Mouse (Mus musculus) adrenal gland, adult 2 months (tissue): Measurements from ENCODE around the gene Agtpbp1. TPM values are rescaled to one million over a fixed set of nuclear protein-coding genes. Genes with fewer than 3 reads are reported as not detected.
"Not testable (repeated sequence)": the region's sequence is repeated elsewhere in the genome, so short reads cannot be mapped to it uniquely, and the experiment has no call there.

Experiments used
- DNase-seq: peaks from one replicate; pipeline ENCODE4 v3.0.0; 2021
- long read RNA-seq: library from polyadenylated mRNA; stranded (forward); transcript quantifications from one replicate; pipeline ENCODE4 v2.0.0, GENCODE M21; 2021
- polyA plus RNA-seq: library from polyadenylated mRNA; depleted of rRNA; stranded (reverse); fragments of >200 nt; gene quantifications from 2 replicates; pipeline ENCODE4 v1.2.3, GENCODE M21; 2012; rRNA removed
- total RNA-seq, 2 experiments: library from RNA; stranded (reverse); gene quantifications; 2 replicates each; pipeline ENCODE4 v1.2.3; 2021

The Agtpbp1 gene
- 10 to 100 TPM; 38.9 to 45.7 TPM for total RNA-seq
- polyA plus RNA-seq, result 2.9 and 4.3 TPM in 2 replicates
- long read RNA-seq, full-length matches to known transcripts, result 2 of 14 reads
- long read RNA-seq, partial matches to known transcripts, result 2 of 14 reads
- long read RNA-seq, other reads (novel, unspliced or antisense), result 10 of 14 reads

- DNase-seq, result peak; percentile 100
Measured at GRCm38 (mm10) chr13:59584947-59585647, at the start of gene Agtpbp1, which contains the start of gene Naa35. TSS of gene Agtpbp1 (minus strand) at chr13:59585227. TSS of gene Naa35 (plus strand) at chr13:59585259.

GRCm38 (mm10) chr13:59634637-59635036, 49.6 kb upstream of the Agtpbp1 start:
- DNase-seq, result no peak

GRCm38 (mm10) chr13:59626739-59627138, 41.7 kb upstream of the Agtpbp1 start:
- no peak for DNase-seq

GRCm38 (mm10) chr13:59624903-59625302, 39.9 kb upstream of the Agtpbp1 start:
- DNase-seq, result no peak

GRCm38 (mm10) chr13:59624389-59624788, 39.4 kb upstream of the Agtpbp1 start:
- DNase-seq, result no peak

- no peak for DNase-seq
Measured at GRCm38 (mm10) chr13:59621643-59622489, 36.8 kb upstream of the Agtpbp1 start.

- DNase-seq, result no peak
Measured at GRCm38 (mm10) chr13:59618463-59618862, 33.4 kb upstream of the Agtpbp1 start.

GRCm38 (mm10) chr13:59615554-59615953, 30.5 kb upstream of the Agtpbp1 start:
- DNase-seq, result no peak

- DNase-seq, result no peak
Measured at GRCm38 (mm10) chr13:59615152-59615551, 30.1 kb upstream of the Agtpbp1 start.

- DNase-seq, result no peak
Measured at GRCm38 (mm10) chr13:59613868-59614267, 28.8 kb upstream of the Agtpbp1 start.

GRCm38 (mm10) chr13:59610437-59610836, 25.4 kb upstream of the Agtpbp1 start:
- DNase-seq, result no peak

GRCm38 (mm10) chr13:59609885-59610284, 24.9 kb upstream of the Agtpbp1 start:
- no peak for DNase-seq

- DNase-seq, result no peak
Measured at GRCm38 (mm10) chr13:59605221-59605922, 20.3 kb upstream of the Agtpbp1 start.

GRCm38 (mm10) chr13:59604511-59604910, 19.5 kb upstream of the Agtpbp1 start:
- peak; percentile 13 for DNase-seq

- DNase-seq, result no peak
Measured at GRCm38 (mm10) chr13:59603096-59603495, 18.1 kb upstream of the Agtpbp1 start.

- DNase-seq, result no peak
Measured at GRCm38 (mm10) chr13:59592630-59593029, 7.6 kb upstream of the Agtpbp1 start.

GRCm38 (mm10) chr13:59592058-59592457, 7.0 kb upstream of the Agtpbp1 start:
- DNase-seq, result not testable (repeated sequence)

GRCm38 (mm10) chr13:59590691-59591090, 5.7 kb upstream of the Agtpbp1 start:
- DNase-seq, result no peak

- no peak for DNase-seq
Measured at GRCm38 (mm10) chr13:59589672-59590071, 4.6 kb upstream of the Agtpbp1 start.

- DNase-seq, result no peak
Measured at GRCm38 (mm10) chr13:59587201-59587600, 2.2 kb upstream of the Agtpbp1 start.

- DNase-seq, result no peak
Measured at GRCm38 (mm10) chr13:59585648-59586005, 600 bp upstream of the Agtpbp1 start.

GRCm38 (mm10) chr13:59584481-59584880, 546 bp downstream of the Agtpbp1 start:
- peak; percentile 63 for DNase-seq
